Mouse (Mus musculus) CH12.LX (cell line): ENCODE measurements at regions not wholly inside any gene's neighbourhood (a gene's known extent, or its start where the extent isn't known, plus 50 kb on each side); places are given as distances from the start of the nearest gene placed in this dataset.

ENCODE experiments used
- DNase-seq: peaks from one replicate; pipeline ENCODE4 v3.0.0-alpha.2; 2013; ENCODE audit errors: extremely low read depth
- H3K27ac ChIP-seq: 2 replicates; pipeline ENCODE4 v1.5.1; 2012; ENCODE audit warnings: low read depth, mild to moderate bottlenecking, control low read depth, moderate library complexity; ENCODE audit not compliant: insufficient read depth
- H3K27me3 ChIP-seq: replicated peaks from 2 replicates; pipeline ENCODE3; 2012; ENCODE audit warnings: inconsistent platforms
- H3K36me3 ChIP-seq, 2 experiments: replicated peaks in 1 of 2; 2 replicates each; pipeline versions ENCODE3 to v1.6.1; 2012; ENCODE audit warnings: inconsistent platforms in 1 of 2, low read length in 1 of 2, mild to moderate bottlenecking in 1 of 2, mixed read lengths in 1 of 2, moderate library complexity in 1 of 2; ENCODE audit not compliant: control insufficient read depth in 1 of 2, insufficient read depth in 1 of 2
- H3K4me1 ChIP-seq, 2 experiments: 2 replicates each; pipeline ENCODE4 v1.6.1; 2012; ENCODE audit warnings: inconsistent platforms in 1 of 2, moderate library complexity in 1 of 2; ENCODE audit not compliant: insufficient read depth in 2 of 2, control insufficient read depth in 1 of 2
- H3K4me2 ChIP-seq: 2 replicates; pipeline ENCODE4 v1.6.1; 2012; ENCODE audit warnings: low read depth, mild to moderate bottlenecking, control low read depth; ENCODE audit not compliant: poor library complexity, insufficient read depth, severe bottlenecking
- H3K4me3 ChIP-seq, 3 experiments: fragments of 150-350 bp in 1 of 3; sonication (generic) in 1 of 3; replicated peaks in 1 of 3; 2 replicates each; pipeline versions ENCODE3 to v1.5.1; 2011 to 2012; ENCODE audit warnings: low read depth in 2 of 3, low read length in 2 of 3, mild to moderate bottlenecking in 2 of 3, moderate library complexity in 2 of 3, control low read depth in 1 of 3, improper control_type of control experiment in 1 of 3, inconsistent platforms in 1 of 3, mixed read lengths in 1 of 3; ENCODE audit not compliant: poor library complexity in 1 of 3
- H3K79me2 ChIP-seq: replicated peaks from 2 replicates; pipeline ENCODE4 v1.6.1; 2012; ENCODE audit warnings: mild to moderate bottlenecking, moderate library complexity; ENCODE audit not compliant: control insufficient read depth, poor library complexity, insufficient read depth, severe bottlenecking; ENCODE audit errors: extremely low read depth
- H3K9ac ChIP-seq: 2 replicates; pipeline ENCODE4 v1.6.1; 2012; ENCODE audit warnings: low read depth, mild to moderate bottlenecking, control low read depth, moderate library complexity; ENCODE audit not compliant: insufficient read depth
- H3K9me3 ChIP-seq: replicated peaks from 2 replicates; pipeline ENCODE3; 2012; ENCODE audit warnings: low read length, inconsistent platforms, mixed read lengths
- BHLHE40 ChIP-seq: IDR thresholded peaks from 2 replicates; pipeline ENCODE4 v1.6.1; 2011; ENCODE audit warnings: mild to moderate bottlenecking, low read depth, low read length, improper control_type of control experiment
- CHD2 ChIP-seq: IDR thresholded peaks from 2 replicates; pipeline ENCODE4 v1.6.1; 2011; ENCODE audit warnings: low read length, improper control_type of control experiment
- CTCF ChIP-seq, 2 experiments: IDR thresholded peaks in 1 of 2; conservative IDR thresholded peaks in 1 of 2; 2 replicates each; pipeline ENCODE4 v1.5.1; 2011 to 2012; ENCODE audit warnings: low read depth in 2 of 2, low read length in 2 of 2, improper control_type of control experiment in 1 of 2, inconsistent platforms in 1 of 2, mild to moderate bottlenecking in 1 of 2, moderate library complexity in 1 of 2
- ELF1 ChIP-seq: IDR thresholded peaks from 2 replicates; pipeline ENCODE4 v1.6.1; 2014; ENCODE audit warnings: low read depth, mild to moderate bottlenecking, inconsistent platforms, low read length, improper control_type of control experiment
- ETS1 ChIP-seq: conservative IDR thresholded peaks from 2 replicates; pipeline ENCODE4 v1.6.1; 2012; ENCODE audit warnings: low read depth, mild to moderate bottlenecking, inconsistent platforms, low read length, improper control_type of control experiment, moderate library complexity
- GABPA ChIP-seq: IDR thresholded peaks from 2 replicates; pipeline ENCODE4 v1.6.1; 2012; ENCODE audit warnings: low read depth, low read length, improper control_type of control experiment, inconsistent platforms; ENCODE audit not compliant: insufficient replicate concordance
- HCFC1 ChIP-seq: IDR thresholded peaks from 2 replicates; pipeline ENCODE4 v1.6.1; 2012; ENCODE audit warnings: low read depth, mild to moderate bottlenecking, inconsistent platforms, low read length, improper control_type of control experiment
- IRF4 ChIP-seq: IDR thresholded peaks from 2 replicates; pipeline ENCODE4 v1.6.1; 2014; ENCODE audit warnings: low read depth, mild to moderate bottlenecking, inconsistent platforms, low read length, improper control_type of control experiment
- JUND ChIP-seq: conservative IDR thresholded peaks from 2 replicates; pipeline ENCODE4 v1.6.1; 2011; ENCODE audit warnings: low read depth, low read length, improper control_type of control experiment
- KAT2A ChIP-seq: IDR thresholded peaks from 2 replicates; pipeline ENCODE4 v1.6.1; 2012; ENCODE audit warnings: low read length, improper control_type of control experiment, inconsistent platforms; ENCODE audit not compliant: insufficient replicate concordance
- MAFK ChIP-seq: IDR thresholded peaks from 2 replicates; pipeline ENCODE4 v1.6.1; 2011; ENCODE audit warnings: low read length, improper control_type of control experiment; ENCODE audit not compliant: insufficient replicate concordance
- MAX ChIP-seq: IDR thresholded peaks from 2 replicates; pipeline ENCODE4 v1.6.1; 2011; ENCODE audit warnings: low read length, improper control_type of control experiment
- MAZ ChIP-seq: IDR thresholded peaks from 2 replicates; pipeline ENCODE4 v1.6.1; 2012; ENCODE audit warnings: low read depth, mild to moderate bottlenecking, inconsistent platforms, low read length, improper control_type of control experiment, moderate library complexity
- MXI1 ChIP-seq: IDR thresholded peaks from 2 replicates; pipeline ENCODE4 v1.6.1; 2011; ENCODE audit warnings: mild to moderate bottlenecking, low read depth, low read length, improper control_type of control experiment
- NELFE ChIP-seq: IDR thresholded peaks from 2 replicates; pipeline ENCODE4 v1.6.1; 2011; ENCODE audit warnings: low read depth, low read length, improper control_type of control experiment
- PAX5 ChIP-seq: IDR thresholded peaks from 2 replicates; pipeline ENCODE4 v1.6.1; 2012; ENCODE audit warnings: low read length, inconsistent platforms, mixed read lengths
- RAD21 ChIP-seq: IDR thresholded peaks from 2 replicates; pipeline ENCODE4 v1.6.1; 2011; ENCODE audit warnings: low read depth, mild to moderate bottlenecking, low read length, improper control_type of control experiment, moderate library complexity
- RCOR1 ChIP-seq: conservative IDR thresholded peaks from 2 replicates; pipeline ENCODE4 v1.6.1; 2012; ENCODE audit warnings: low read depth, mild to moderate bottlenecking, inconsistent platforms, low read length, improper control_type of control experiment
- SIN3A ChIP-seq: IDR thresholded peaks from 2 replicates; pipeline ENCODE4 v1.6.1; 2012; ENCODE audit warnings: low read length, improper control_type of control experiment, inconsistent platforms
- SMC3 ChIP-seq: IDR thresholded peaks from 2 replicates; pipeline ENCODE4 v1.6.1; 2011; ENCODE audit warnings: low read depth, low read length, improper control_type of control experiment
- TCF12 ChIP-seq: IDR thresholded peaks from 2 replicates; pipeline ENCODE4 v1.6.1; 2014; ENCODE audit warnings: low read depth, mild to moderate bottlenecking, inconsistent platforms, low read length, improper control_type of control experiment
- UBTF ChIP-seq: IDR thresholded peaks from 2 replicates; pipeline ENCODE4 v1.6.1; 2012; ENCODE audit warnings: low read depth, mild to moderate bottlenecking, inconsistent platforms, low read length, improper control_type of control experiment, moderate library complexity
- USF1 ChIP-seq: IDR thresholded peaks from 2 replicates; pipeline ENCODE4 v1.6.1; 2014; ENCODE audit warnings: low read depth, mild to moderate bottlenecking, inconsistent platforms, low read length, improper control_type of control experiment
- USF2 ChIP-seq: conservative IDR thresholded peaks from 2 replicates; pipeline ENCODE4 v1.6.1; 2011; ENCODE audit warnings: low read depth, low read length, improper control_type of control experiment
- ZC3H11A ChIP-seq: IDR thresholded peaks from 2 replicates; pipeline ENCODE4 v1.6.1; 2012; ENCODE audit warnings: low read depth, mild to moderate bottlenecking, inconsistent platforms, low read length, improper control_type of control experiment
- ZMIZ1 ChIP-seq: IDR thresholded peaks from 2 replicates; pipeline ENCODE4 v1.6.1; 2012; ENCODE audit warnings: low read depth, mild to moderate bottlenecking, inconsistent platforms, low read length, improper control_type of control experiment
- ZNF384 ChIP-seq: IDR thresholded peaks from 2 replicates; pipeline ENCODE4 v1.6.1; 2012; ENCODE audit warnings: low read depth, low read length, improper control_type of control experiment, inconsistent platforms
- dilution Hi-C: fragments of 300-500 bp; cut with MboI; formaldehyde crosslinking; loops from 2 replicates; pipeline ENCODE4 v1.14.3; 2020; ENCODE audit warnings: low sequenced_read_pairs; ENCODE audit not compliant: extremely low pct_unique_long_range_greater_than_20kb, extremely low pct_ligation_motif_present
- in situ Hi-C: fragments of 300-500 bp; cut with MboI; formaldehyde crosslinking; loops from 3 replicates; pipeline ENCODE4 v1.14.3; 2019; ENCODE audit warnings: low sequenced_read_pairs, low pct_ligation_motif_present, low pct_unique_long_range_greater_than_20kb, mixed read lengths

DNA sequence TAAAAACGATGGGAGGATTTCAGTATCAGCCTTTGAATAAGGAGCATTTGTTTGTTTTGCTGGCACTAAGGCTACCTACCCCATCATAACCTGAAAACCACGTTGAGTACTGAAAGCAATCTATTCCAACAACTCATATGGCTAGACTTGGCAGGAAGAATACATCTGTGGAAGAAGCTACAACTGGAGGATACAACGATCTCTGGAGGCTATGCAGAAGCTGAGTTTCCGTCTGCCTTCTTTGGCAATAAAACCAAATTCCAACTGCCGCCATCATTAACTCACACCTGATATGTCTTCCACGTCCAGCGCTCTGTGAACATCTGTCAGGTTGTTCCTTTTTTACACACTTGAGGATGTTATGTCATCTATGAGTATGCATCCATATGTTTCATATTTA, 206.7 kb upstream of the Prkcq start:
- Histone ChIP-seq H3K4me3 (no peak overlapping the region), H3K36me3 (no peaks in the 10 kb centered on the region), H3K27ac (no peak overlapping the region), H3K27me3 (no peaks in the 10 kb centered on the region), H3K4me2 (no peak overlapping the region), H3K9ac (no peak overlapping the region), H3K79me2 (no peaks in the 10 kb centered on the region), H3K4me1 (no peaks in the 10 kb centered on the region), H3K9me3 (no peaks in the 10 kb centered on the region)
- no peak for DNase-seq
- no peak for TF ChIP-seq KAT2A
- TF ChIP-seq SMC3 = no peak
- no peak for TF ChIP-seq BHLHE40
- TF ChIP-seq CHD2 = no peak
- no peak for TF ChIP-seq ZNF384
- TF ChIP-seq MXI1 = no peak
- TF ChIP-seq NELFE = no peak
- TF ChIP-seq ZC3H11A = no peak
- TF ChIP-seq UBTF = no peak
- TF ChIP-seq MAZ = no peak
- no peak for TF ChIP-seq ZMIZ1
- no peak for TF ChIP-seq HCFC1
- TF ChIP-seq SIN3A = no peak
- TF ChIP-seq GABPA = no peak
- in situ Hi-C loops = no loop called here
- dilution Hi-C loops = no loop called here

DNA sequence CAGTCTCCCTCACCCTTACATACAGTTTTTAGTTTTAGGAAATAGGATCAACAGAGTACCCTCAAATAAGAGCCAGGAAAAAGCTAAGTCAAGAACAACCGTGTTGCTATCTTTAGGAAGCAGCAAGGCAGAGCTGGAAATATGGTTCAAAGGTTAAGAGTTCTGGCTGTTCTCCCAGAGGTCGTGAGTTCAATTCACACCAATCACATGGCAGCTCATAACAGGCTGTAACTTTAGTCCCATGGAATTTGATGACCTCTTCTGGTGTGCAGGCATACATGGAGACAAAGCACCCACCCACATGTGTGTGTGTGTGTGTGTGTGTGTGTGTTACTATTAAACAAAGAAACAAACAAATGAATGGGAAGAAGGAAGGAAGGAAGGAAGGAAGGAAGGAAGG, 205.0 kb upstream of the Prkcq start:
- Histone ChIP-seq H3K9me3 (no peaks in the 10 kb centered on the region), H3K27me3 (no peaks in the 10 kb centered on the region), H3K79me2 (no peaks in the 10 kb centered on the region), H3K4me3 (no peak overlapping the region), H3K9ac (no peak overlapping the region), H3K4me1 (no peaks in the 10 kb centered on the region), H3K4me2 (no peak overlapping the region), H3K27ac (no peak overlapping the region), H3K36me3 (no peaks in the 10 kb centered on the region)
- TF ChIP-seq IRF4 (no peak), RAD21 (no peak), MXI1 (no peak), MAFK (no peak), ZC3H11A (no peak), USF1 (no peak), JUND (no peak), TCF12 (no peak), CHD2 (no peak), USF2 (no peak), CTCF (conservative IDR thresholded peaks at IDR 0.05 in 1 of 2, IDR thresholded peaks at IDR 0.05 in 1 of 2; ENCODE audit: low read depth in 2 of 2, low read length in 2 of 2) (no peak), RCOR1 (no peak), MAX (no peak), PAX5 (no peak), SIN3A (no peak), ELF1 (no peak), HCFC1 (no peak), ETS1 (no peak)
- dilution Hi-C loops (no loop called here), in situ Hi-C loops (no loop called here)
- no peak for DNase-seq
